Mouse (Mus musculus): ENCODE data around the gene Gm49353. TPM values are rescaled to one million over a fixed set of nuclear protein-coding genes. Genes with fewer than 3 reads are reported as not detected.

Gene Gm49353
- total RNA-seq, 2 experiments from 2014 or later: not detected

Other genes starting within 250 kb of the Gm49353 start
- not detected for gene 2310057J18Rik, start 212.7 kb upstream of the Gm49353 start, total RNA-seq (2021)
- gene Soga3, start 55.1 kb upstream of the Gm49353 start, total RNA-seq (2021): not detected
- gene 9330159F19Rik, start 12.7 kb downstream of the Gm49353 start, total RNA-seq (2021): 10 to 100 TPM; 14.7 to 18.1 TPM
- gene Echdc1, start 114.2 kb downstream of the Gm49353 start, total RNA-seq (2021): 10 to 100 TPM; 26.1 to 27.1 TPM
- 10 to 100 TPM; 40.0 to 42.9 TPM for gene Rnf146, start 163.5 kb downstream of the Gm49353 start, total RNA-seq (2021)